Mouse (Mus musculus): Measurements from ENCODE around the gene Rab40c. TPM values are rescaled to one million over a fixed set of nuclear protein-coding genes. Genes with fewer than 3 reads are reported as not detected.

The Rab40c gene
- polyA plus RNA-seq, 1 experiment = 18.3 TPM

DNA sequence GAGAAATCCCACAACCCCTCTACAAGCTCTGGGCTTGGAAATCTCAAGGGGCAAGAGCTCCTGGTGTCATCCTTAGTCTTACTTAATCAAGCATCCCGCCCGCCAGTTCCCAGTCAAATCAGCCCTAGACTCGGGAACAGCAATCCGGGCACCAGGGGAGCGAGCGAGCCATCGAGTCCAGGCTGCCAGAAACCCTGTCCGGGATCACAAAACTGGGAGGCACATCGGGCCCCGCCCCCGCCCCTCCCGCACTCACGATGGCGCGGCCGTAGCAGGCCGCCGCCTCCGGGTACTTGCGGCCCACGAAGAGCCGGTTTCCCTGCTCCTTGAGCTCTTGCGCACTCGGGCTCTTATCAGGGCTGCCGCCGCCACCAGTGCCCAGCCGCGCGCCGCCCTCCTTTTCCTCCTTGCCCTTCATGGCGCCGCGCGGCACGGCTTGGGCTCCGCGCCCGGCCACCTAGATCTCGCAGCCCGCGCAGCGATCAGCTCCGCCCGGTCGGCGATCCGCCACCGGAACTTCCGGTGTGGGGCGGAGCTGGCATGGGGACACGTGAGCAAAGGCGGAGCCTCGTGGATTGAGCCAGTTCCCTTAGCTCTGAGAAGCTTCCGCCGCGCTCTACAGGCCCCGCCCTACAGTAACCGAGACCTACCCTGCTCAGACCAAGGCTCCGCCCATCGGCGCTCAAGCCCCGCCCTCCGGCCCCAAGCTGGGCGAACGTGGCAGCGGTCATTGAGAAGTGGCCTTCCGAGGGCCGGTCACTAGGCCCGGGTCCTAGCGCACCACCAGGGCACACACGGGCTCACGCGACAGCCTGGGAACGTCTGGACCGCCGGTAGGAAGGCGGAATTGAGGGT lies 86.9 kb downstream of the Rab40c start:
- TF ChIP-seq USF1 (IDR thresholded peaks at IDR 0.05; ENCODE audit: low read depth) (peak; percentile 94), MYOD1 (IDR thresholded peaks at IDR 0.05; ENCODE audit: control insufficient read depth in 1 of 3, insufficient read length in 2 of 3, low read depth in 2 of 3) (peak in 1 of 3 experiments; percentile 9), POLR2AphosphoS2 (IDR thresholded peaks at IDR 0.05; ENCODE audit: insufficient read length, low read depth) (peak; percentile 66), MYOG (IDR thresholded peaks at IDR 0.05; ENCODE audit: control insufficient read depth in 1 of 3, insufficient read depth in 1 of 3, insufficient read length in 2 of 3, low read depth in 2 of 3) (no peak), POLR2A (IDR thresholded peaks at IDR 0.05; ENCODE audit: insufficient read length, low read depth) (peak; percentile 65), TCF3 (IDR thresholded peaks at IDR 0.05; ENCODE audit: insufficient read length, low read depth) (no peak), E2F4 (IDR thresholded peaks at IDR 0.05; ENCODE audit: insufficient read depth) (peak; percentile 60), CEBPB (IDR thresholded peaks at IDR 0.05; ENCODE audit: insufficient read depth, poor library complexity, severe bottlenecking) (no peak), SRF (IDR thresholded peaks at IDR 0.05; ENCODE audit: control insufficient read depth, insufficient read length, low read depth) (no peak), TCF12 (IDR thresholded peaks at IDR 0.05; ENCODE audit: insufficient read depth, poor library complexity, severe bottlenecking) (no peak)
- H3K36me3 ChIP-seq (ENCODE audit: control insufficient read depth, insufficient read depth) = peaks cover under 1% of the 10 kb centered on the region
- H3K4me2 ChIP-seq (ENCODE audit: low read depth) = peak overlapping the region; percentile 94

More for the DNA sequence above, 86.9 kb downstream of the Rab40c start:
- Histone ChIP-seq H3ac (ENCODE audit: control insufficient read depth, insufficient read length) (peak overlapping the region; percentile 46), H3K27me3 (ENCODE audit: control insufficient read depth, insufficient read depth, insufficient read length) (no peaks in the 10 kb centered on the region), H3K79me2 (ENCODE audit: control insufficient read depth, insufficient read depth) (peaks cover 37% of the 10 kb centered on the region), H3K4me3 (peak overlapping the region; percentile 52)

Other genes with a start within 250 kb of the Rab40c start
- gene Gng13, start 202.6 kb downstream of the Rab40c start, polyA plus RNA-seq (2012; fragmentation: generic; extraction: Trizol) = 0.24 TPM
- gene Chtf18, start 192.3 kb downstream of the Rab40c start, polyA plus RNA-seq (2012; fragmentation: generic; extraction: Trizol) = 7.2 TPM
- gene Rpusd1, start 192.1 kb downstream of the Rab40c start, polyA plus RNA-seq (2012; fragmentation: generic; extraction: Trizol) = 13.0 TPM
- gene Mslnl, start 183.7 kb downstream of the Rab40c start, polyA plus RNA-seq (2012; fragmentation: generic; extraction: Trizol) = not detected
- gene Msln, start 165.3 kb downstream of the Rab40c start, polyA plus RNA-seq (2012; fragmentation: generic; extraction: Trizol) = 91.8 TPM
- 31.4 TPM for gene Narfl, start 146.0 kb downstream of the Rab40c start, polyA plus RNA-seq (2012; fragmentation: generic; extraction: Trizol)
- gene Haghl, start 134.1 kb downstream of the Rab40c start, polyA plus RNA-seq (2012; fragmentation: generic; extraction: Trizol) = 29.8 TPM
- 0.08 TPM for gene Ccdc78, start 133.1 kb downstream of the Rab40c start, polyA plus RNA-seq (2012; fragmentation: generic; extraction: Trizol)
- 61.0 TPM for gene Fam173a, start 126.8 kb downstream of the Rab40c start, polyA plus RNA-seq (2012; fragmentation: generic; extraction: Trizol)
- not detected for gene AC134908.4, start 124.1 kb downstream of the Rab40c start, polyA plus RNA-seq (2012; fragmentation: generic; extraction: Trizol)
- gene Metrn, start 122.6 kb downstream of the Rab40c start, polyA plus RNA-seq (2012; fragmentation: generic; extraction: Trizol) = 44.4 TPM
- gene Fbxl16, start 110.6 kb downstream of the Rab40c start, polyA plus RNA-seq (2012; fragmentation: generic; extraction: Trizol) = 6.0 TPM
- 18.0 TPM for gene Wdr24, start 96.1 kb downstream of the Rab40c start, polyA plus RNA-seq (2012; fragmentation: generic; extraction: Trizol)
- gene Jmjd8, start 90.9 kb downstream of the Rab40c start, polyA plus RNA-seq (2012; fragmentation: generic; extraction: Trizol) = 15.5 TPM
- 196 TPM for gene Stub1, start 86.3 kb downstream of the Rab40c start, polyA plus RNA-seq (2012; fragmentation: generic; extraction: Trizol)
- gene Rhbdl1, start 82.4 kb downstream of the Rab40c start, polyA plus RNA-seq (2012; fragmentation: generic; extraction: Trizol) = 0.67 TPM
- 0.67 TPM for gene Gm20683, start 78.0 kb downstream of the Rab40c start, polyA plus RNA-seq (2012; fragmentation: generic; extraction: Trizol)
- gene Rhot2, start 74.9 kb downstream of the Rab40c start, polyA plus RNA-seq (2012; fragmentation: generic; extraction: Trizol) = 48.3 TPM
- 7.4 TPM for gene Wdr90, start 58.2 kb downstream of the Rab40c start, polyA plus RNA-seq (2012; fragmentation: generic; extraction: Trizol)
- gene Mcrip2, start 51.0 kb downstream of the Rab40c start, polyA plus RNA-seq (2012; fragmentation: generic; extraction: Trizol) = 36.7 TPM
- gene Mettl26, start 44.7 kb downstream of the Rab40c start, polyA plus RNA-seq (2012; fragmentation: generic; extraction: Trizol) = 23.6 TPM
- gene Wfikkn1, start 38.9 kb downstream of the Rab40c start, polyA plus RNA-seq (2012; fragmentation: generic; extraction: Trizol) = 0.25 TPM
- 46.3 TPM for gene Pigq, start 25.2 kb upstream of the Rab40c start, polyA plus RNA-seq (2012; fragmentation: generic; extraction: Trizol)
- 0.17 TPM for gene Nhlrc4, start 25.2 kb upstream of the Rab40c start, polyA plus RNA-seq (2012; fragmentation: generic; extraction: Trizol)
- 0.02 TPM for gene A930017K11Rik, start 32.8 kb upstream of the Rab40c start, polyA plus RNA-seq (2012; fragmentation: generic; extraction: Trizol)
- 7.2 TPM for gene Capn15, start 66.1 kb upstream of the Rab40c start, polyA plus RNA-seq (2012; fragmentation: generic; extraction: Trizol)
- 19.7 TPM for gene Rab11fip3, start 149.8 kb upstream of the Rab40c start, polyA plus RNA-seq (2012; fragmentation: generic; extraction: Trizol)
- 8.3 TPM for gene Decr2, start 170.6 kb upstream of the Rab40c start, polyA plus RNA-seq (2012; fragmentation: generic; extraction: Trizol)
- 23.9 TPM for gene Nme4, start 175.9 kb upstream of the Rab40c start, polyA plus RNA-seq (2012; fragmentation: generic; extraction: Trizol)
- gene Tmem8, start 193.6 kb upstream of the Rab40c start, polyA plus RNA-seq (2012; fragmentation: generic; extraction: Trizol) = 1.5 TPM
- gene Mrpl28, start 203.8 kb upstream of the Rab40c start, polyA plus RNA-seq (2012; fragmentation: generic; extraction: Trizol) = 145 TPM
- 26.5 TPM for gene Axin1, start 219.0 kb upstream of the Rab40c start, polyA plus RNA-seq (2012; fragmentation: generic; extraction: Trizol)